Mouse (Mus musculus): ENCODE measurements at regions not wholly inside any gene's neighbourhood (a gene's known extent, or its start where the extent isn't known, plus 50 kb on each side); places are given as distances from the start of the nearest gene placed in this dataset.

GRCm38 (mm10) chr2:128428154-128428553 is 162.9 kb upstream of the Spdye4c start:
- intact Hi-C loops (cut with DNase I) = no loop called here
- no peak for DNase-seq

GRCm38 (mm10) chr2:128428651-128429633 is 162.1 kb upstream of the Spdye4c start:
- DNase-seq = no peak
- intact Hi-C loops (cut with DNase I) = no loop called here

- no peak for DNase-seq
- intact Hi-C loops (cut with DNase I) = no loop called here
Observed at GRCm38 (mm10) chr2:128429786-128430185, 161.2 kb upstream of the Spdye4c start.

GRCm38 (mm10) chr2:128430776-128431291 is 160.2 kb upstream of the Spdye4c start:
- intact Hi-C loops (cut with DNase I) = no loop called here
- DNase-seq = no peak

GRCm38 (mm10) chr2:128431751-128432150 is 159.3 kb upstream of the Spdye4c start:
- peak; percentile 26 for DNase-seq
- intact Hi-C loops (cut with DNase I) = no loop called here

- no peak for DNase-seq
- intact Hi-C loops (cut with DNase I) = no loop called here
Observed at GRCm38 (mm10) chr2:128432741-128433140, 158.3 kb upstream of the Spdye4c start.

- DNase-seq = no peak
- intact Hi-C loops (cut with DNase I) = no loop called here
Observed at GRCm38 (mm10) chr2:128433553-128434081, 157.4 kb upstream of the Spdye4c start.

- intact Hi-C loops (cut with DNase I) = no loop called here
- no peak for DNase-seq
Observed at GRCm38 (mm10) chr2:128434200-128434977, 156.6 kb upstream of the Spdye4c start.

GRCm38 (mm10) chr2:128436378-128436777 is 154.6 kb upstream of the Spdye4c start:
- intact Hi-C loops (cut with DNase I) = no loop called here
- no peak for DNase-seq

- intact Hi-C loops (cut with DNase I) = no loop called here
Observed at GRCm38 (mm10) chr2:128437698-128438097, 153.3 kb upstream of the Spdye4c start.

GRCm38 (mm10) chr2:128438161-128438822 is 152.7 kb upstream of the Spdye4c start:
- intact Hi-C loops (cut with DNase I) = no loop called here
- DNase-seq = no peak

More at GRCm38 (mm10) chr2:128437698-128438097, 153.3 kb upstream of the Spdye4c start:
- no peak for DNase-seq

GRCm38 (mm10) chr2:128438897-128439296 is 152.1 kb upstream of the Spdye4c start:
- no peak for DNase-seq
- intact Hi-C loops (cut with DNase I) = no loop called here

- peak; percentile 15 for DNase-seq
- intact Hi-C loops (cut with DNase I) = no loop called here
Observed at GRCm38 (mm10) chr2:128444599-128445011, 146.4 kb upstream of the Spdye4c start.

- no peak for DNase-seq
- intact Hi-C loops (cut with DNase I) = no loop called here
Observed at GRCm38 (mm10) chr2:128445443-128445842, 145.6 kb upstream of the Spdye4c start.

- intact Hi-C loops (cut with DNase I) = no loop called here
- no peak for DNase-seq
Observed at GRCm38 (mm10) chr2:128449294-128449693, 141.7 kb upstream of the Spdye4c start.

GRCm38 (mm10) chr2:128450045-128450444 is 141.0 kb upstream of the Spdye4c start:
- no peak for DNase-seq
- intact Hi-C loops (cut with DNase I) = no loop called here

- no peak for DNase-seq
- intact Hi-C loops (cut with DNase I) = no loop called here
Observed at GRCm38 (mm10) chr2:128451554-128452239, 139.3 kb upstream of the Spdye4c start.

GRCm38 (mm10) chr2:128452582-128452981 is 138.4 kb upstream of the Spdye4c start:
- intact Hi-C loops (cut with DNase I) = no loop called here
- no peak for DNase-seq

- intact Hi-C loops (cut with DNase I) = no loop called here
- DNase-seq = no peak
Observed at GRCm38 (mm10) chr2:128454509-128454908, 136.5 kb upstream of the Spdye4c start.
